ENCODE assay signal across 14 mouse cellular contexts in genomic region chr17:27389221-27390000, GRCm38 (mm10).
DNase-seq lines count a peak whose midpoint lies in the region; ATAC-seq lines count a peak whose summit lies in the region.
"Had no signal": no experiment of that assay in that cellular context is flagged by ENCODE, and none has a peak within 500 bp of the region (broad histone marks: within the 10 kb centered on the region; RNA-seq: fewer than 3 reads in every experiment).

No protein-coding gene starts in this region.

- no peak overlapping the region for H3K4me3 ChIP-seq in midbrain, embryonic 13.5 days (replicated peaks)
- H3K4me3 ChIP-seq in midbrain, embryonic 10.5 days = no peak overlapping the region
- no peak overlapping the region for H3K4me3 ChIP-seq in hindbrain, embryonic 12.5 days

- peaks cover 62% of the 10 kb centered on the region for H3K4me1 ChIP-seq in midbrain, embryonic 13.5 days (replicated peaks)
- peaks cover 49% of the 10 kb centered on the region for H3K4me1 ChIP-seq in midbrain, embryonic 10.5 days
- H3K4me1 ChIP-seq in hindbrain, embryonic 12.5 days = peaks cover 53% of the 10 kb centered on the region

- peak overlapping the region; percentile 49 for H3K27ac ChIP-seq in midbrain, embryonic 13.5 days
- H3K27ac ChIP-seq in midbrain, embryonic 10.5 days (replicated peaks) = no peak overlapping the region
- no peak overlapping the region for H3K27ac ChIP-seq in hindbrain, embryonic 12.5 days

- DNase-seq in midbrain, embryonic 10.5 days (ENCODE audit: low spot score) = no peak
- peak; percentile 78 to 84 for DNase-seq in adrenal gland, postnatal 36 days
- peak; percentile 43 for DNase-seq in retina, embryonic 14.5 days (ENCODE audit: low spot score)
- DNase-seq in embryo, embryonic 10 days (ENCODE audit: low spot score) = no peak
- no peak for DNase-seq in ovary, postnatal 14 days (ENCODE audit: low spot score)
- DNase-seq: gastrocnemius, postnatal 36 days; kidney, adult 9 months; liver, postnatal 0 days; spleen, adult 18-20 months; thymus, postnatal 25 days had no signal

- no peaks in the 10 kb centered on the region for H3K9me3 ChIP-seq in midbrain, embryonic 13.5 days
- H3K9me3 ChIP-seq in midbrain, embryonic 10.5 days (replicated peaks) = no peaks in the 10 kb centered on the region
- H3K9me3 ChIP-seq in hindbrain, embryonic 12.5 days (replicated peaks) = no peaks in the 10 kb centered on the region

- WGBS in midbrain, embryonic 13.5 days = 46% methylated on average over 13 of the region's 13 CpGs
- 90% methylated on average over 13 of the region's 13 CpGs for WGBS in midbrain, embryonic 10.5 days
- WGBS in hindbrain, embryonic 12.5 days = 51% methylated on average over 13 of the region's 13 CpGs

- ATAC-seq in midbrain, embryonic 13.5 days = no peak
- peak; percentile 38 for ATAC-seq in hindbrain, embryonic 12.5 days (ENCODE audit: low FRiP score)
- ATAC-seq in frontal cortex, adult (ENCODE audit: low TSS enrichment) = no peak
- ATAC-seq: CD4-positive, CD25-positive, alpha-beta regulatory T cell, adult 4 months; liver, postnatal 0 days had no signal

- no peak overlapping the region for H3K4me2 ChIP-seq in midbrain, embryonic 13.5 days (replicated peaks)
- H3K4me2 ChIP-seq in hindbrain, embryonic 12.5 days (replicated peaks) = no peak overlapping the region

- no peaks in the 10 kb centered on the region for H3K27me3 ChIP-seq in midbrain, embryonic 13.5 days
- no peaks in the 10 kb centered on the region for H3K27me3 ChIP-seq in midbrain, embryonic 10.5 days (ENCODE audit: low read depth, poor library complexity, severe bottlenecking)
- H3K27me3 ChIP-seq in hindbrain, embryonic 12.5 days = peaks cover 10% of the 10 kb centered on the region

- H3K9ac ChIP-seq in midbrain, embryonic 13.5 days (replicated peaks) = no peak overlapping the region
- H3K9ac ChIP-seq in hindbrain, embryonic 12.5 days = no peak overlapping the region
- H3K9ac ChIP-seq: liver, postnatal 0 days had no signal

- no peaks in the 10 kb centered on the region for H3K36me3 ChIP-seq in midbrain, embryonic 13.5 days
- no peaks in the 10 kb centered on the region for H3K36me3 ChIP-seq in midbrain, embryonic 10.5 days
- no peaks in the 10 kb centered on the region for H3K36me3 ChIP-seq in hindbrain, embryonic 12.5 days

Comparison
In these comparisons a context has a peak if more than half of its experiments do, and no peak if none do; other contexts are left out.
1. DNase-seq: peak in adrenal gland, postnatal 36 days (2 of 2) and retina, embryonic 14.5 days (single experiment); none in midbrain, embryonic 10.5 days (single experiment), embryo, embryonic 10 days (single experiment) and ovary, postnatal 14 days (single experiment).